Mouse (Mus musculus) right cerebral cortex, postnatal 25 days (tissue): Measurements from ENCODE around the gene Dcst1.

Experiments
- DNase-seq: peaks from one replicate; pipeline ENCODE4 v3.0.0; 2022

The Dcst1 gene

DNA sequence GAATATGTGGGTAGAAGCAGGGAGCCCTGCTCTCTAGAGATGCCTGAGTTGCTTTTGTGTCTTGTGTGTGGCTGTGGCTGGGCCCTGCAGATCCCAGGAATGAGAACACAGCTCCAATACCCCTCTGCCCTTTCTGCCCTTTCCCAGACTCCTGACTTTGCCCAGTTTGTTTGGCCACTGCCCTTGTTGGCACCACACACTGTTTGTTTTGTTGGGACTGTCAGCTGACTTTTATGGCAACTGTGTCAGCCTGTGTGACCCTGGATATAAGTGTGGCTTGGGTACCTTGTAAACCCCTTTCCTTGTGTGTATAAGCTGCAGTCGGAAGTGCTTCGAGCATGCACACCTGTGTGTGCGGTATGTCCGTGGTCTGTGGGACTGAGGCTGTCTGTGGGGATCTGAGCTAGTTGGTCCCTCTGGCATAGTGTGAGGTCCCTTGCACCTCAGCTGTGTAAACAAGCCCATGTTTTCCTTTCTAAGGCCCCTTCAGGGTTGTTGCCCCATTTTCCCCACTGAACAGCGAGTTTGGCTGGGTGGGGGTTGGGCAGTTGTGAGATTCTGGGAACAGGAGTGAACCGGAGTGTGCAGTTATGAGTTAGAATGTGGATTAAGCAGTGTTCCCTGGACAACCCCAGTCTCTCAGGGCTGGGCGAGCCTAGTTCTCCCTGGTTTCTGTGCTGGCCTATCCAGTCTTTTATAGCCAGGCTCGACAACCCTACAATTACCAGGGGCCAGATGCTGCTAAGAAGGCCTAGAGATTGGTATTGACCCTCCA lies 59.3 kb downstream of the Dcst1 start:
- no peak for DNase-seq

- DNase-seq: no peak
Measured at GRCm38 (mm10) chr3:89305105-89305504, 59.9 kb downstream of the Dcst1 start.

DNA sequence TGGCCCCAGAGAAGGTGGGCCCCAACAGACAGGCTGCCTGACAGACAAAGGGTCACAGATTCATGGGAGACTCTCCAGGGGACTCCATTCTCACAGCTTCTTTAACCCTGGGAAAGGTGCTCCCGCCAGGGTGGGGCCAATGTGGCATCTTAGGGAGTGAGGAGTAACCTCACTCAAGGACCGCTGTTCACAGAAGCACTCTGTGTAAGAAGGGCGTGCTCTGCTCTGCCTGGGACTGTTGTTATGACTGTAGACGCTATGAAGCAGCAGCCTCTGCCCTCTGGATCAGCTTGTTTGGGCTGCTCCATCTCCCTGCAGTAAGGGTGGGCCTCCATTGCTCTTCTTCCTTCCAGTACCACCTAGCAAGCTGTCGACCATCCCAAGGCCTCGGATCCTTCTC lies 60.6 kb downstream of the Dcst1 start:
- DNase-seq: no peak

- DNase-seq: no peak
Measured at GRCm38 (mm10) chr3:89300514-89300913, 64.5 kb downstream of the Dcst1 start.
